Mouse (Mus musculus) lung, postnatal 10 days (tissue): ENCODE results near the gene Kalrn.

ENCODE experiments used
- DNase-seq: peaks from one replicate; pipeline ENCODE4 v3.0.0; 2021

Gene Kalrn

DNA sequence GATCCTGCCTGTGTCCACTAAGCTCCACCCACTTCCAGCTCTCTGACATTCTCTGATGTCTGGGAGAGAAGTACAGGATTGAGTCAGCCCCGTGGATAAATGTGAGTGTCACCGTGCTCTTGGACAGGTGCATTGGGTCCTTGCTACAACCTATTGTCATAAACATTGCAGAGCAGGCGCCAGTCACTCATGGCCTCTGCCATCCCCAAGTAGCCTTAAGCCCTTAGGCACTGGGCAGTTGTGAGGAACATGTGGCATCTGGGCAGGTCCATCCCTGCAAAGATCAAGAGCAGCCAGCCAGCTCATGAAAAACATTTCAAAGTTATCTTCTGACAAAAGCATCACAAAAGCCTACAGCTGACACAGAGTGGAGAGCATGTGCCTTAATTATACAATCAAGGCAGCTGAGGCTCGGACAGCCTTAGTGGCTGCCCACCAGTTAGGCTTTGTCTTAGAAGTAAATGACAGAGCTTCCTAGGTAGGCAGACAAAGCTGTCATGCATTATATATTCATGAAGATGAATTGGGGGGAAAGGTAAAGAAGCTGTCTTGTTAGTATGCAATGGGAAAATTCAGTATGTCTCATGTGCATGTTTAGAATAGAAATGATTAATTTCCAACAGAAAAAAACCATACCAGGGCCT, 319.2 kb downstream of the Kalrn start:
- no peak for DNase-seq

GRCm38 (mm10) chr16:34252670-34253069, 320.7 kb downstream of the Kalrn start:
- DNase-seq, result no peak

DNA sequence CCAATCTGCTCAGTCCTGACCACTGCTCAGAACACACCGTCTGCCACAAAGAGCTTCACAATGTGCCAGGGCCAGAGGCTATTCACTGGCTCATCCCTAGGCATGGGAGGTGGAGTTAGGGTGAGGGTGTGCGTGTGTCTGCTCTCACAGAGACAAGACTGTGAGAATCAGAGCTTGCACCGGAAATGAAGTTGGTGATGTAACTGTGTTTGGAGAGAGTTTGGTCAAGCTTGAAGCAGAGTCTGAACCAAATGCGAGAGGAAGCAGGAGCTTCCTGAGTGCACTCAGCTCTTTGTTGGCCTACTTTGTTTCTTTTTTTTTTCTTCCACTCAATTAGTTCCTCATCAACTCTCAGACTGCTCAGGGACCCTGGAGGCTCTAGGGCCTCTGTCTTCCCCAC, 325.1 kb downstream of the Kalrn start:
- no peak for DNase-seq

- peak; percentile 46 for DNase-seq
Measured at GRCm38 (mm10) chr16:34241936-34242729, 331.2 kb downstream of the Kalrn start.

DNA sequence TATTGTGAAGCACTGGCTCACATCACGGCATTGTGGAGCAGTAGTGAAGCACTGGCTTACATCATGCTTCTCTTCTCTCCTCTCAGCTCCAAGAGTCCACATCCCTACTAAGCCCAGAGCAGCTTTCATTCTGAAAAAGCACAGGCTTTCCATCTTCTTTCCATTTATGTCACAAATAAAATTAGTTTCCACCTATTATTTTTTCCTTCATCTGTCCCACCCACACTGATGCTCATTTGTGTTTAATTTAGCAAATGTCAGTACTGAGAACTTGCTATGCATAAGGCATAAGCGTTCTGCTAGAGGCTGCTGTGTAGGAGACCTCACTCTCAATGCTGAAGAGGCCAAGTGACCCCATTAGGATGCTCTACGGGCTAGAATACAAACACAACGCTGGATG, 333.7 kb downstream of the Kalrn start:
- DNase-seq, result no peak

GRCm38 (mm10) chr16:34236898-34237611, 336.3 kb downstream of the Kalrn start:
- no peak for DNase-seq

GRCm38 (mm10) chr16:34235086-34235485, 338.2 kb downstream of the Kalrn start:
- DNase-seq, result no peak

GRCm38 (mm10) chr16:34231952-34232351, 341.4 kb downstream of the Kalrn start:
- no peak for DNase-seq

DNA sequence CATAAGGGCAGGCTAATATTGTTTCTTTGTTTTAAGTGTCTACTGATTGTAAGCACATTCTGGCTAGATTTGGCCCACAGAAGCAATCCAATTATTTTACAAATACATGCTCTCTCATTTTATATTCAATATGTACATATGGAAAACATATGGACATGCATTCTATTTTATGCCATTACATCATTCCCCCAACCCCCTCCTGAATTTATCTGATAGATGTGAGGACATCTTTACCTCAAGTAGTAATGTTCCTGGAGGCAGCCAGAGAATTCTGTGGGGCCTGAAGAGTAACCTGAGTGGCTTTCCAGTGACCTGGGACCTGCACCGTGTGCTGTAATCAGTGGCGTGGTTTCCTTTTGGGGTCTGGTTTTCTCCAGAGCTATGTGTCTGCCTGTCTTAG, 342.2 kb downstream of the Kalrn start:
- no peak for DNase-seq

DNA sequence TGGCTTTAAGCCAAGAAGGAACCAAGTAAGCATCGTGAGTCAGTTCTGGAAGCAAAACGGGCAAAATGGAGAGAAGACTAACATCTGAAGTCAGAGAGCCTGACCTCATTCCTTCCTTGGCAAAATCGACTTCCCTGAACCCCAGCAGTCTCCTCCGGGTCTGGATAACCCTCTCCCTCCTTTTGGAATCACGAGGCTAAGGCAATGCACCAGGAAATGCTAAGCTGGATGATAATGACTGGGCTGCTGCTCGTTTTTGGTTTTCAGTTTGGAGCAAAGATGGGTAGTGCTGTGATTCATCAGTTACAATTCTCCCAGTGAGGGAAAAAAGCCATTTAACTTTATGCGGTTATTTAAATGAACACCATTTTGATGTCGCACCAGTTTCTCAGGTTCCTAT, 344.0 kb downstream of the Kalrn start:
- DNase-seq, result no peak

DNA sequence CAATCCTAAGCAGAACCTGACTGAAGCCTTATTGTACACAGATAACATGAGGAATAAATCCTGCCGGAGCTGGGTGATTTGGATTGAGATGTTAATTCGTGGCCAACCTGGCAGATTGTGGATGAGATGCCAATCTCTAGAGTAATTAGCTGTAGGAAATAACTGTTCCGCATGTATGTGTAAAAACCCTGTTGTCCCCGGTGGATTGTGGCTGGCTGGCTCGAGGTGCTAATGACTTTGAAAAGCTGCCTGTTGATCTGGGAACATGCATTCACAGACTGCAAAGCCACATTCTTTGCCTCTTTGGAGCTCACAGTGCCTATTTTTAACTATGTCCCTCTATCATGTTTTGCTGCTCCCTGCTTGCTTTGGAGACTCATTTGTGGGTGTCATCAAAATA, 344.7 kb downstream of the Kalrn start:
- DNase-seq, result peak; percentile 50

DNA sequence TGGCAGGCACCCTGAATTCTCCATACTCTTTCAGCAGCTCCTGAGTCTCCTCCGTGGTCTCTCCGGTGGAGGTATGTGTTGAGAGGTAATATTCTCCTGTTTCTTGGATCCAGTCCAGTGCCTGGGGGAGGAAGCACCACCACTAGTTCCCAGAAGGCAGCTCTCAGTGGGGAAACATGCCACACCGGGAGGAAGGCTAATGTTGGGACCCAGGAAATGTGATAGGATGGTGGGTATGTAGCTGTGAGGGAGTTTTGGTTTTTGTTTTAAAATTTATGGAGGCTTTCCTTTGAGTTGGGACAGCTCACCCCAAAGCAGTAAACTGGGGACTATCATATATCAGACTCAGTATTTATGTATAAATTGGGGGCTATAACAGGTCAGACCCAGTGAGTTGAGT, 361.2 kb downstream of the Kalrn start:
- DNase-seq, result no peak

DNA sequence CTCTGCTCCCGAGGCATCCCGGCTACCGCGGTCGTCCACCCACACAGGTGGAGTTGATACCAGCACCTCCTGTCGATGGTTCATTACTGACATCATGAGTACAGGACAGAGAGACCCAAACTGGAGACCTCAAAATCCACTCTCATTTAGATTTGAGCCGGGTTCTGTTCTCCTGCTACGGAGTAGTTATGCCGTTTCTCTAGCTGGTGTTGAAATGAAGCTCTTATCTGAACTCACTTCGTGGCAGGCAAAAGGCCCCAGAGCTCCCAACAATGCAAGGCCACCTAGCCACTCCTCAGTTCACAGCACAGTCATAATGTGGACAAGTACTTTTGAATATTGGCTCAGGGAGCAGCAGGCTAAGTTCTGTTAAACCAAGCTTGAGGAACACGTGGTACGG, 362.1 kb downstream of the Kalrn start:
- no peak for DNase-seq

- no peak for DNase-seq
Measured at GRCm38 (mm10) chr16:34208748-34209147, 364.6 kb downstream of the Kalrn start.

GRCm38 (mm10) chr16:34207972-34208371, 365.4 kb downstream of the Kalrn start:
- DNase-seq, result no peak

- no peak for DNase-seq
Measured at GRCm38 (mm10) chr16:34204527-34205139, 368.7 kb downstream of the Kalrn start.

DNA sequence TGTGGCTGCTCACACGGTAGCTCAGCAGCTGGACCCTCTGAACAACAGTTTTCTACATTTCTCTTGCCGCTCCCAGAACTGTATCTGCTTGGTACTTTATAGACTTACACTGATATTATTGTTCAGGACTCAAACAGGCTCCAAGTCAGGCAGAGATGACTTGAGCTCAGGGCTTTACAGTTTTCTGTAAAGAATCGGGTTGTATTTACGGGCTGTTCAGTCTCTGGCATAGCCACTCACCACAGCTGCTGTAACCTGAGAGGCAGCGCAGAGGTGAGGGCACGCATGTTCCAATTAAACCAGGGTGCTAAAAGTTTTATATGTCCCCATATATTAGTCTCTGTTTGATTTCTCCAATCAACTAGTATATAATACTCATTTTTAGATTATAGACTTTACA, 373.8 kb downstream of the Kalrn start:
- DNase-seq, result no peak

DNA sequence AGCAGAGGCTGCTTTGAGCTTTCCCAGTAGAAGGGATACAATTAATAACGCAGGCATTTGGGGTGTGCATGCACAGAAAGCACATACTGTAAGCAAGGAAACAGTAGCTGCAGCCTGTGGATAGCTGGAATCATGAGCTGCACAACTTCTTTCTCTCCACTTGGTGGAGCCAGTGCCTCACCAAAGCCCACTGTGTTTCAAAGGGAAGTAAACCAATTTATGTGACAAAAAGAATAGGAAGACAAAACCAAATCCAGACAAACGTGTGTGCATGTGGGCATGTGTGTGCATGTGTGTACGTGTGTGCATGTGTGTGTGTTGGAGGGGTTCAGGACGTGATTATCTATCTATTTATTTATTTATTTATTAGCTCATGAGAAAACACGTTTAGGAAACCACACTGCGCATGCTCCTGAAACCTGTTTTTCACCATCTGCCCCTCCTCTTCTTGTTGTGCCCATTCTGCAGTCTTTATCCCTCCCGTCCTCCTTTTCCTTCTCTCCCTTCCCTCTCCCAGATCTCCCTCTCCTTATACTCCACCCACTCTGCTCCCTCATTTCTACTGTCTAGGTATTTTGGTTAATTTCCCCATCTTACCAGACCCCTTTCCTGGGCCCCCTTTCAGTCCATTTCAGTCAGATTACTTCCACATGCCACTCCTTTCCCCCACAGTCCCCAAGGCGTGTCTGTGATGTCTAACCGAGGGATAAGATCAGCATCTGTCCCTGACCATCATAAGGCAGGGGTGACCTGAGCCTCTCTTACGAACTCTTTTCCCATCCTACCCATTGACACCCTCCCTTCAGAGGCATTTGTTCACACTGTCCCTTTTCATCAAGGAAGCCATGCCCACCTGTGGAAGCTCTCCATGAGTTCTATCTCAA, 380.1 kb downstream of the Kalrn start:
- peak; percentile 31 for DNase-seq

- no peak for DNase-seq
Measured at GRCm38 (mm10) chr16:34184721-34185120, 388.6 kb downstream of the Kalrn start.

- no peak for DNase-seq
Measured at GRCm38 (mm10) chr16:34183186-34183585, 390.1 kb downstream of the Kalrn start.

DNA sequence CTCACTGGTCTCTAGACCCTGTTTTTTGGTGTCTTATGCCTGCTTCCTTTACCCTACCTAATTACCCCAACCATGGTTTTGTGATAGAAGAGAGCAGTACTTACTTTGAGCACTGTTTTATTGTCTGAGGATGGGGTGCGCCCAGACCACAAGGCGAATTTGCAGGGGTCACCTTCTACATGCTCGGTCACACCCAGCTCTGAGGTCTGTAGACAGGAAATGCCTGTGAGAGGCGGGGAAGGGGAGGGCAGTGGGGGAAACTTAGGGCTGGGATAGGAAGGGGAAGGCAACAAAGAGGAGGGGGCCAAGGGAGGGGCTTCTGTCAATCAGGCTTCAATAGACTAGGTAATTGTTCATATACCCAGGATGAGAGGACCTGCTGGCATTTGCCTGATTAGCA, 397.7 kb downstream of the Kalrn start:
- no peak for DNase-seq

DNA sequence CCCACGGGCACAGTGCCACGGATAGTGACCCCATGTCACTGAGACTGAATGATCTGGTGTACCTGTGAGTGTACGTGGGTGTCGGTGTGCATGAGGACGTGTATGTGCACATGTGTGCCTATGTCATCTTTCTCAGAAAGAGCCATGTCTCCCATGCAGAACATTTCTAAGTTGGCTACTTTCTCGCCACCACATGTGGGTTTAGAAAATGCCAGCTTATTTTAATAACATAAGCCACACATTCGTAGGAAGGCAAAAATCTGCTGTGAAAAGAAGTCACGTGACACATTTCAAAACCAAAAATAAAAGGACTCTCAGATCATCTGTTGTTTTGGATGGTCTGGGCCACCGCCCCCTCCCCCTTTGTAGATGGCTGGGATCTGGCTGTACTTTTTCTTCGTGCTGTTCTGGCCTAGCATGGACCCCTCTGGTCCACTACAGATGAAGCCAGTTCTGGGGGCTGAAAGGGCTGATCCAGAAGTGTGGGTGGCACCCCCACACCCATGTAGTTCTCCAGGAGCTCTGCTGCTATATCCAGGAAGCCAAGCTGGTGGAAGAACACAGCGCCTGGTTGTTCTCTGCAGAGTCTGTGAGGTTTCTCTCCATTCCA, 400.7 kb downstream of the Kalrn start:
- DNase-seq, result no peak
